Mouse (Mus musculus) T-helper 2 cell (primary cell): Measurements from ENCODE around the gene Klhdc8a.
"Not testable (repeated sequence)": the region's sequence is repeated elsewhere in the genome, so short reads cannot be mapped to it uniquely, and the experiment has no call there.

Source experiments
- in situ Hi-C: fragments of 300-600 bp; cut with MboI, MseI; formaldehyde crosslinking; loops from one replicate; pipeline ENCODE4 v1.15.1; 2025; ENCODE audit warnings: high pct_unique_total_duplicates

Gene Klhdc8a

DNA sequence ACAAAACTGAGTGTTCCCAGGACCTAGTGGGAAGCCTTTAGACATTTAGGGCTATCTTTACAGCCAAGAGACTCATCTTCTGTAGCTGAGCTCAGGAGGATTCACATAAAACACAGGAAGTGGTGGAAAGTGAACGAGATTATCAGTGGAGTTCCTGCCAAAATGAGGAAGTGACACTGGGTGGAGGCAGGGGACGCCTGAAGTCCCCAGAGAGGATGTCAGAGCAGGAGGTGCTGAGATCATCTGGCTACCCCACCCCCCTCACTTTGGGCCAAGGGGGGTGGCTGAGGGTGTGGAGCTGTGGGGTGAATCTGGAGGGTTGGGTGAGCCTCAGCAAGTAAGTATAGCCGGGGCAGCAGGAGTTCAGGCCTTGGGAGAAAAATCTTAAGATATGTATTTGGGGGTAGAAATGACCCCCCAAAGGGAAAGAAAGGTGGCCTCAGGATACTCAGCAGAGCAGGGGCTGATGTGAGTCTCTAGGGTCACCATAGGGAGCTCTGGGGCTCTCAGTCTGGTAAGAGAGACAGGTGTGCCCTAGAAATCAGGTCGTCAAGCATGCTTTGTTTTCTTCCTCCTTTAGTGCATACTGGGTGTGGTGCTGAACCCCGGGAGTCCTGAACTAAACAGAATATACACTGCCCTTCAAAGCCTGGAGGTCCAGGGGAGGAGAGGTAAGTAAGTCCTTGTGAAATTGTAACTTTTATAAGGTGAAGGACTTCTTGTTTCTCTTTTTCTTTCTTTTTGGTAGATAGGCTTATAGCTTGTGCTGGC lies 43.5 kb downstream of the Klhdc8a start:
- in situ Hi-C loops, result no loop called here

DNA sequence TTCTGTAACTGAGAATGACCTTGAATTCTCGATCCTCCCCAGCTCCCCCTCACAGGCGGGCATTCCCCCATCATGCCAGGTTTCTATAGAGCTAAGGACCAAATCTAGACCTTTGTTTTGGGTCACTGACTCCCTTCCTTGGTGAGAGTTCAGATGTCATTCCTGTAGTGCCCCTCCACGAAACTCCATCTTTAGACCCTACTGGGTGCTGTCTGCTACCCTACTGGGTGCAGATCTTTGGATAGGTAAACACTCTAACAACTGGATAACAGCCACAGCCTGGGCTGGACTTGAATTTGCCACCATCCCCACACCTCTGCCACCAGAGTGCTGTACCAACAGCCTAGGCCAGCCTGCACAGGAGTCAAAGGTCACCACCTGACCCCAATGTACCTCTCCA lies 44.1 kb downstream of the Klhdc8a start:
- in situ Hi-C loops, result no loop called here

DNA sequence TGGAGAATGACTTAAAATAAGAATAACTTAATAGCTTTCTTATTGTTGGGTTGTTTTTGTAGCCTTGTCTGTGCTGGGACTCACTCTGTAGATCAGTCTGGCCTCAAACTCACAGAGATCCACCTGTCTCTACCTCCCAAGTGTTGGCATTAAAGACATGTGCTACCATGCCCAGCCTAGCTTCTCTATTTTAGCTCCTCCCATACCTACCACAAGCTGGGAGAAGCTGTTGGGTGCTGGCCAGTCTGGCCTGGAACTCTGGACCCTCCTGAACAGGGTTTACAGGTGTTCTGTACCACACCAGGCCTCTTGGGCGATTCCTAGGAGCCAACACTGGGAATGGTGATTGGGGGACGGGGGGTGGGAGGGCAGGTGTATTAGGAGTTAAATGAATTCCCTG lies 44.8 kb downstream of the Klhdc8a start:
- in situ Hi-C loops, result no loop called here

GRCm38 (mm10) chr1:132343656-132344055 lies 45.2 kb downstream of the Klhdc8a start:
- in situ Hi-C loops, result no loop called here

- in situ Hi-C loops, result no loop called here
These were observed 47.1 kb downstream of the Klhdc8a start for GRCm38 (mm10) chr1:132345514-132345913.

DNA sequence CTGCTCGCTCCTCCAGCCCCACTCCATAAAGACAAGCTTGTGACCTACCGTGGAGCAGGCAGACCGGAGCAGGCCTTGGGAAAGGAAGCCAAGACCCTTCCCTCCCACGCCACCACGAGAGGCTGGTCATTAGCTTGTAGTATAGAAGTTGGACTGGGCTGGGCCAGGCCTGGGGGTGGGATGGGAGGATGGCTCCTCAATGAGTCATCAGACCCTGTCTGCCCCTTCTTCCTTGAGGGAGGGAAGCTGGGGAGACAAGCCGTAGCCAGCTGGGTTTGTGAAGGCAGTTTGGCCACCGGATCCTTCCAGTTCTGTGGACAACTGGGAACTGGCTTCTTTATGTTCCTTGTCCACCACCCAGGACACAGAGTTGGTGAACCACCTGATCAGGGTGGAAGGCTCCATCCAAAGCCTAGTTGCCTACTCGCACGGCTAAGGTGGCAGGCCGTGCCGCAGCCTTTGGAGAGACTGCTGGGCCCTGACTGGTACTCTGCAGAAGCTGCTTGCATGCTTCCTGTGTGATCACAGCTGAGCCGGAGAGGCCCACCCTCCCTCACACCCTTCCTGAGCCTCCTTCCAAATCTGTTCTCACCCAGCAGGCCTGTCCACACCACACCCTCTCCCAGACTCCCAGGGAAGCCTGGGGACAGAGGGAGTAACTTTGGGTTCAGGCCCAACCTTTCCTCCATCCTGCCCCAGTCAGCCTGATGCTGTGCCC lies 47.9 kb downstream of the Klhdc8a start:
- in situ Hi-C loops, result no loop called here

DNA sequence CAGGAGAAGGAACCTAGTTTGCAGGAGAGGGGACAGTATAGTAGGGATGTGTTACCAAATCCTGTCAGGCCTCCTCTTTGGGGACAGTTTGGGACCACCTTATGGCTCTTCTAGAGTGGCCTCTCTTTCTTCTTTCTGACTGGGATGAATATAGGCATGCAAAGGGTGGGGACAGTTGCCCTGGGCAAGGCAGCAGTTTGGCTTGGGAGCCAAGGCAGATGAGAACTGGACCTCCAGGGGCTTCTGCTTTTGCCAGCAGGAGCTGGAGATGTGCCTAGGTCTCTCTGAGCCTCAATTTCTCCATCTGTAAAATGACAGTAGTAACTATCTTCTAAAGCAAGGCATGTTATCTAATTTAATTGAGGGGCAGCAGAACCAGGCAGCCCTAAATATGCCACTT lies 48.5 kb downstream of the Klhdc8a start:
- in situ Hi-C loops, result no loop called here

DNA sequence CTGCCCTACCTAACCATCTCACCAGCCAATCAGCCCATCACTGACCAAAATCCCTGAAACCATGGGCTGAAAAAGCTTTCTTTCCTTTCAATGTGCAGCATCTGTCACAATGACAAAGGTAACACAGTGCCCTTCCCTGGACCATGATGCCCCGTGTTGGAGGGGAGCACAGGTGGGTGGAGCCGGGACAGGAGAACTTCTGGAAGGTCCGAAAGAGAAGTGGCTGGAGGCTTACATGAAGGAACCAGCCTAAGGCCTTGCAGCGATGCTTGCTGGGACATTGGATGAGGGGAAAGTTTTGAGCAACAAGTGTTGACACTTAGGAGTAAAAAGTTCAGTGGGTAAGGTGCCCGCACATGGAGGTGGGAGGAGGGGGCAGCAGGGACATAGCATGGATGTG lies 50.0 kb downstream of the Klhdc8a start:
- in situ Hi-C loops, result no loop called here

DNA sequence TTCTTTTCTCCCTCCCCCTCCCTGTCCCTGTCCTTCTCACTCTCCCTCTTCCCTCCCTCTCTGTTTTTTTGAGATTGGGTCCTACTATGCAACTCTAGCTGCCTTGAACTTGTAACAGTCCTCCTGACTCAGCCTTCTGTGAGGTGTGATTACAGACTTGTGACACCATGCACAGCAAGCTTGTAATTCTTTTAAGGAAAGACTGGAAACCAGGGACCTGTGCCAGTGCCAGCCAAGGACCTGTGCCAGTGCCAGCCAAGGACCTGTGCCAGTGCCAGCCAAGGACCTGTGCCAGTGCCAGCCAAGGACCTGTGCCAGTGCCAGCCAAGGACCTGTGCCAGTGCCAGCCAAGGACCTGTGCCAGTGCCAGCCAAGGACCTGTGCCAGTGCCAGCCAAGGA lies 50.6 kb downstream of the Klhdc8a start:
- in situ Hi-C loops, result not testable (repeated sequence)

DNA sequence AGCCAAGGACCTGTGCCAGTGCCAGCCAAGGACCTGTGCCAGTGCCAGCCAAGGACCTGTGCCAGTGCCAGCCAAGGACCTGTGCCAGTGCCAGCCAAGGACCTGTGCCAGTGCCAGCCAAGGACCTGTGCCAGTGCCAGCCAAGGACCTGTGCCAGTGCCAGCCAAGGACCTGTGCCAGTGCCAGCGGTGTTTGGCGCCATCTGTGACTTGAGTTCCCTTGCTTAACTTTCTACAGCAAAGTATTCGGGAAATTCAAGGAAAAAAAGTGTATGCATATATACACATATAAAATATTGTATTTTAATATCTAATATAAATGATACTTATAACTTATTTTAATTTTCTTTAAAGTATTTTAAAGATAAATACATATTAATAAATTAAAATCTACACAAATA lies 51.2 kb downstream of the Klhdc8a start:
- in situ Hi-C loops, result not testable (repeated sequence)

DNA sequence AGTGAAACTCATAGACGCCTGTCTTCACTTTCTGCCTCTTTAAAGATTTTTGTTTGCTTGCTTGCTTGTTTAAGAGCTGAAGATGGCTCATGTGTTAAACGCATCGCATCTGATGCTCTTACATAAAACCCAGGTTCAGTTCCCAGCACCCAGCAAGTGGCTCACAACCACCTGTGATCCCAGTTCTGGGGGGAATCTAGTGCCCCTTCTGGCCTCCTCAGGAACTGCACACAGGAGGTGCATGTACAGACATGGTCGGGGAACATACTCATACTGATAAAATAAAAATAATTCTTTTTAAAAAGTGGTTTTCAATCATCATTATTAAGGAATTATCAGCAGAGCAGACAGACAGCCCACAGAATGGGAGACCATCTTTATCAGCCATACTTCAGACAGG lies 52.6 kb downstream of the Klhdc8a start:
- in situ Hi-C loops, result no loop called here

GRCm38 (mm10) chr1:132353389-132353788 lies 55.0 kb downstream of the Klhdc8a start:
- in situ Hi-C loops, result no loop called here

DNA sequence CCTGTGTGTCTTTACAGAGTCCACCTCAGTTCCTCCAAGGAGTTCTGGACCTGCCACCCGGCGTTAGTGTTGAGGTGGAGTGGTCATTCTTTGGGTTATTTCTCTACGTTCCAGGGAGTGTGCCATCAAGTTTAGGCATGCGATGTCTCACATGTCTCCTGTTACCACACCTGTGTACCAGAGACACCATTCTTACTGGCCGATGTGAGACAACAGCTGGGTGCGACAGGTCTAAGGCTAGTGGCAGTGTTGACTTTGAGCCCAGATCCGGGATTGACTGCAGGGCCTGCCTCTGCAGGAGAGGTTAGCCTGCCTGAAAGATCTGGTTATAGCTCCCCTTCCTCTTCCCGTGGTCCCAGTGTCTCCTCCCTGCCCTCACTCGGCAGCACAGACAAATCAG lies 55.8 kb downstream of the Klhdc8a start:
- in situ Hi-C loops, result no loop called here

- in situ Hi-C loops, result loop anchor here (5.0 kb wide), 1 partner anchor 48 kb away; no protein-coding TSS in a partner anchor
These were observed 56.8 kb downstream of the Klhdc8a start for GRCm38 (mm10) chr1:132355162-132355601.

GRCm38 (mm10) chr1:132355841-132356242 lies 57.4 kb downstream of the Klhdc8a start:
- in situ Hi-C loops, result loop anchor here (5.0 kb wide), 1 partner anchor 49 kb away; no protein-coding TSS in a partner anchor

DNA sequence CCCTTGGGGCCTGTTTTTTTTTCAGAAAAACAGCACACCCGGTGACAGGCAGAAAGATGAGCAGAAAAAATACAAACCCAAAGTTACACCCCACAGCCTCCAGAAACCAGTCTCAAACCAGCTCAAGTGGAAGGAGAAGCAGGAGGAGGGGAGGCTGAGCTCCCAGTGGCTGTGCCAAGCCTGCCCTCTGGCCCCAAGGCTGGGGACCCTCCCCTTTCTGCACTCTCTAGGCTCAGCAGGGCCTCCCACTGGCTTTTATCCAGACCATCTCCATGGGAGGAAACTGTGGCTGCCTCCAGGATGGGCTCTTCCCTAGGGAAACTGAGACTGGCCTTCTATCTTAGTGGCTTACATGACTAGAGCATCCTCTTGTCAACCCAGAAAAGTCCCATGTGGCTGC lies 58.4 kb downstream of the Klhdc8a start:
- in situ Hi-C loops, result loop anchor here (5.0 kb wide), 1 partner anchor 50 kb away; no protein-coding TSS in a partner anchor
